Mouse (Mus musculus): ENCODE data around the gene Ccnk.

The Ccnk gene

GRCm38 (mm10) chr12:108179321-108180266 lies at the start of gene Ccnk:
Ccnk (plus strand) TSS chr12:108179579.
- peak; percentile 100 for DNase-seq

- peak; percentile 57 for DNase-seq
Observed at GRCm38 (mm10) chr12:108132450-108133070, 46.8 kb upstream of the Ccnk start.

- DNase-seq: no peak
Observed at GRCm38 (mm10) chr12:108133181-108133580, 46.2 kb upstream of the Ccnk start.

GRCm38 (mm10) chr12:108135610-108136208 lies 43.7 kb upstream of the Ccnk start:
- DNase-seq: no peak

- no peak for DNase-seq
Observed at GRCm38 (mm10) chr12:108143624-108144498, 35.5 kb upstream of the Ccnk start.

GRCm38 (mm10) chr12:108145198-108145597 lies 34.2 kb upstream of the Ccnk start:
- DNase-seq: no peak

- DNase-seq: no peak
Observed at GRCm38 (mm10) chr12:108149764-108150163, 29.6 kb upstream of the Ccnk start.

- DNase-seq: no peak
Observed at GRCm38 (mm10) chr12:108152743-108153142, 26.6 kb upstream of the Ccnk start.

GRCm38 (mm10) chr12:108159863-108160262 lies 19.5 kb upstream of the Ccnk start:
- DNase-seq: no peak

GRCm38 (mm10) chr12:108162036-108162435 lies 17.3 kb upstream of the Ccnk start:
- peak; percentile 39 for DNase-seq

- peak; percentile 23 for DNase-seq
Observed at GRCm38 (mm10) chr12:108163706-108164105, 15.7 kb upstream of the Ccnk start.

- no peak for DNase-seq
Observed at GRCm38 (mm10) chr12:108168909-108169308, 10.5 kb upstream of the Ccnk start.

GRCm38 (mm10) chr12:108170467-108170866 lies 8.9 kb upstream of the Ccnk start:
- no peak for DNase-seq

- DNase-seq: no peak
Observed at GRCm38 (mm10) chr12:108171336-108171735, 8.0 kb upstream of the Ccnk start.

- DNase-seq: no peak
Observed at GRCm38 (mm10) chr12:108172639-108173038, 6.7 kb upstream of the Ccnk start.

GRCm38 (mm10) chr12:108174606-108175505 lies 4.5 kb upstream of the Ccnk start:
- DNase-seq: no peak

- no peak for DNase-seq
Observed at GRCm38 (mm10) chr12:108176366-108176765, 3.0 kb upstream of the Ccnk start.

GRCm38 (mm10) chr12:108178331-108179245 lies 791 bp upstream of the Ccnk start:
- peak; percentile 64 for DNase-seq

GRCm38 (mm10) chr12:108179246-108179320 lies 296 bp upstream of the Ccnk start, which contains the start of gene Setd3:
Setd3 (minus strand) TSS chr12:108179314.
- DNase-seq: no peak

GRCm38 (mm10) chr12:108181716-108182115 lies 2.3 kb downstream of the Ccnk start:
- DNase-seq: no peak

- no peak for DNase-seq
Observed at GRCm38 (mm10) chr12:108187541-108188091, 8.2 kb downstream of the Ccnk start.
